Mouse (Mus musculus) E14TG2a.4 (cell line): ENCODE measurements around the gene Dclk1.

Source experiments
- CTCF ChIP-seq: conservative IDR thresholded peaks from 2 replicates; pipeline ENCODE4 v1.5.1; 2014; ENCODE audit warnings: low read length
- NANOG ChIP-seq: IDR thresholded peaks from 2 replicates; pipeline ENCODE4 v1.6.1; 2014; ENCODE audit warnings: borderline replicate concordance, low read length, mixed read lengths
- POU5F1 ChIP-seq: IDR thresholded peaks from 2 replicates; pipeline ENCODE4 v1.6.1; 2014; ENCODE audit warnings: low read length, borderline replicate concordance

- TF ChIP-seq CTCF (no peak), POU5F1 (no peak), NANOG (no peak)
Observed at GRCm38 (mm10) chr3:55481140-55481539, 239.0 kb downstream of the Dclk1 start.
